Mouse (Mus musculus) testis, adult 2 months (tissue): ENCODE data around the gene Nudc.

ENCODE experiments used
- CTCF ChIP-seq: fragments of 200-500 bp; IDR thresholded peaks from 2 replicates; pipeline ENCODE4 v1.5.1; 2012; ENCODE audit warnings: low read depth, mild to moderate bottlenecking, inconsistent platforms, low read length, moderate library complexity; ENCODE audit not compliant: control insufficient read depth, insufficient read depth, insufficient replicate concordance
- POLR2A ChIP-seq: fragments of 200-500 bp; IDR thresholded peaks from 2 replicates; pipeline ENCODE4 v1.6.1; 2012; ENCODE audit warnings: low read depth, mild to moderate bottlenecking, inconsistent platforms, low read length, moderate library complexity; ENCODE audit not compliant: control insufficient read depth

- TF ChIP-seq CTCF (no peak), POLR2A (no peak)
These were observed 18.0 kb downstream of the Nudc start for GRCm38 (mm10) chr4:133527788-133528187.
